Mouse (Mus musculus): ENCODE data around the gene Csrnp1. TPM values are rescaled to one million over a fixed set of nuclear protein-coding genes. Genes with fewer than 3 reads are reported as not detected.

Gene Csrnp1
- polyA plus RNA-seq (2016; fragmentation: Nextera tagmentation; extraction: Ambion mirVana), result 2.4 and 2.7 TPM in 2 replicates

GRCm38 (mm10) chr9:119984536-119985011 lies at the start of gene Csrnp1:
Csrnp1 (minus strand) TSS chr9:119984658.
- Histone ChIP-seq H3K9me3 (no peaks in the 10 kb centered on the region), H3K9ac (peak within 1 kb of the TSS; percentile 56), H3K27me3 (replicated peaks) (peaks cover 13% of the 10 kb centered on the region), H3K36me3 (no peaks in the 10 kb centered on the region), H3K4me3 (peak within 1 kb of the TSS; percentile 56), H3K27ac (no peak within 1 kb of the TSS), H3K4me2 (replicated peaks) (peak within 1 kb of the TSS; percentile 88), H3K4me1 (peaks cover 37% of the 10 kb centered on the region)
- WGBS, result 8% methylated on average over 14 of the region's 14 CpGs
- no peak for ATAC-seq (ENCODE audit: low FRiP score, low read depth)

DNA sequence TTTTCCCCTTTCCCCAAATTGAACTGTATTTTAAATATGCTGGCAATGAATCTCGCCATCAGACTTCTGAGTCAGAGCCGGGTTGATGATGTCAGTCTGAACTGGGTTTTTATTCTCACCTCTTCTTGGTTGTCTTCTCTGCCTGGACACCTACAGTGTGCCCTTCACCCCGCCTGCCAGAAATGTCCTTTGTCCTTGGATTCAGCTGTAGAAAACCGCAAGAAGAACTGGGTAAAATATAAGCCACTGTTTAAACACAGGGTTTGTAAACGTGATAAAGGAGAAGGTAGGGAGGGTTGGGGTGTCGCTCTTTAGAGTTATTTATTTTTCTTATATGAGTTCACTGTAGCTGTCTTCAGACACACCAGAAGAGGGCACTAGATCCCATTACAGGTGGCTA lies 48.3 kb upstream of the Csrnp1 start:
- Histone ChIP-seq H3K27me3 (replicated peaks) (no peaks in the 10 kb centered on the region), H3K4me2 (replicated peaks) (no peak overlapping the region), H3K36me3 (no peaks in the 10 kb centered on the region), H3K27ac (no peak overlapping the region), H3K4me3 (no peak overlapping the region), H3K9me3 (no peaks in the 10 kb centered on the region), H3K9ac (no peak overlapping the region), H3K4me1 (no peaks in the 10 kb centered on the region)
- ATAC-seq (ENCODE audit: low FRiP score, low read depth), result no peak
- 89% methylated on average over 6 of the region's 6 CpGs for WGBS

- Histone ChIP-seq H3K27ac (no peak overlapping the region), H3K27me3 (replicated peaks) (no peaks in the 10 kb centered on the region), H3K4me2 (replicated peaks) (no peak overlapping the region), H3K9me3 (no peaks in the 10 kb centered on the region), H3K4me3 (no peak overlapping the region), H3K4me1 (no peaks in the 10 kb centered on the region), H3K9ac (no peak overlapping the region), H3K36me3 (no peaks in the 10 kb centered on the region)
- no peak for ATAC-seq (ENCODE audit: low FRiP score, low read depth)
- 91% methylated on average over 10 of the region's 10 CpGs for WGBS
Observed at GRCm38 (mm10) chr9:120030421-120030820, 46.0 kb upstream of the Csrnp1 start.

DNA sequence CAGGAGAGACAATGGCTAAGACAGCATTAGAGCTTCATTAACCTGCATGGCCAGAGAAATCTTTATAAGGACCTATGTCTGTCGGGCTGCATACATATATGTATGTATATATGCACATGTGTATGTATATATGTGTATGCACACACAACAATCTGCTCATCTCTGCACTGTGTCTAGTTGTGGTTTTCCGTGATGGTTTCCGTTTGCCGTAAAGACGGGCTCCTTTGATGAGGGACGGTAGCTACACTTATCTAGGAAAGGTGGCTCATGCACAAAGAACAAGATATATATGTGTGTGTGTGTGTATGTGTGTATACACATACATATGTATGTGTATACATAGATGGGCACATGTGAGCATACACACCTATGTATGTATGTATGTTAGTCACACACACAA lies 45.4 kb upstream of the Csrnp1 start:
- H3K4me3 ChIP-seq, result no peak overlapping the region
- H3K9me3 ChIP-seq, result no peaks in the 10 kb centered on the region
- no peaks in the 10 kb centered on the region for H3K36me3 ChIP-seq
- WGBS, result 95% methylated on average over 6 of the region's 6 CpGs
- no peak overlapping the region for H3K9ac ChIP-seq
- H3K4me1 ChIP-seq, result no peaks in the 10 kb centered on the region
- no peak overlapping the region for H3K27ac ChIP-seq
- no peaks in the 10 kb centered on the region for H3K27me3 ChIP-seq (replicated peaks)
- no peak for ATAC-seq (ENCODE audit: low FRiP score, low read depth)
- H3K4me2 ChIP-seq (replicated peaks), result no peak overlapping the region

DNA sequence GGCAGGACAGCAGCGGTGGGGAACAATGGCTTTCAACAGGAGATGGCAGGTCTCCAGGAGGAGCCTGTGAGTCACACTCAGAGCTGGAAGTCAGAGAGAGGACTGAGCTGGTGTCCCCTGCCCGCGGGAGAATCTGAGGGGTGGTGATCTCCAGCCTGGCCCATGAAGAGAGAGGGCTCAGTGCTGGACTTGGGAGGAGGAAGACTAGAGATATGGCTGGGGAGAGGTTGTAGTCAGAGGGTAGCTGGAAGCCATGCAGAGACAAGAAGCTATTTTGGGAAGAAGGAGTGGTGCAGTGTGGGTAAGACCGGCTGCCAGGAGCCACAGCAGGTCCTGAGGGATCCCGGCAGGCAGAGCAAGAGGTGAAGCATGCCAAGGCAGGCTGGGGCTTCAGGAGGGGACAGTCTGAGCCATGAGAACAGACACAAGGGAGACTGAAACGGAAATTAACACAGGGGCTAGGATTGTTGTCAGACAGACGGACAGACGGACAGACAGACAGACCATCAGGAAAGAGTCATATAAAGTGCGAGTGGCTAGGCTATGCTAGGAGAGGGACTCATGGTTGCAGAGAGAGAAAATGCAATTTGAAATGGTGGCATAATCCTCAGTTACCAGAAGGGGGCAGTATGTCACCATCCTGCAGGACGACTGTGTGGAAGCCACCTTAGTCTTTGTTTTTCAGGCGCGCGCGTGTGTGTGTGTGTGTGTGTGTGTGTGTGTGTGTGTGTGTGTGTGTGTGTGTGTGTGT lies 43.1 kb upstream of the Csrnp1 start:
- 0 out of 2 replicates have a peak, but pooled peaks have one; percentile 13 for ATAC-seq (ENCODE audit: low FRiP score, low read depth)
- no peaks in the 10 kb centered on the region for H3K4me1 ChIP-seq
- no peaks in the 10 kb centered on the region for H3K9me3 ChIP-seq
- WGBS, result 32% methylated on average over 14 of the region's 14 CpGs
- H3K27me3 ChIP-seq (replicated peaks), result no peaks in the 10 kb centered on the region
- no peaks in the 10 kb centered on the region for H3K36me3 ChIP-seq
- no peak overlapping the region for H3K9ac ChIP-seq
- no peak overlapping the region for H3K4me2 ChIP-seq (replicated peaks)
- no peak overlapping the region for H3K27ac ChIP-seq
- H3K4me3 ChIP-seq, result no peak overlapping the region

- H3K4me3 ChIP-seq, result no peak overlapping the region
- no peak overlapping the region for H3K9ac ChIP-seq
- no peak overlapping the region for H3K4me2 ChIP-seq (replicated peaks)
- no peaks in the 10 kb centered on the region for H3K4me1 ChIP-seq
- H3K27ac ChIP-seq, result no peak overlapping the region
- 87% methylated on average over 5 of the region's 5 CpGs for WGBS
- H3K36me3 ChIP-seq, result no peaks in the 10 kb centered on the region
- ATAC-seq (ENCODE audit: low FRiP score, low read depth), result no peak
- no peaks in the 10 kb centered on the region for H3K9me3 ChIP-seq
- no peaks in the 10 kb centered on the region for H3K27me3 ChIP-seq (replicated peaks)
Observed at GRCm38 (mm10) chr9:120024625-120025024, 40.2 kb upstream of the Csrnp1 start.

DNA sequence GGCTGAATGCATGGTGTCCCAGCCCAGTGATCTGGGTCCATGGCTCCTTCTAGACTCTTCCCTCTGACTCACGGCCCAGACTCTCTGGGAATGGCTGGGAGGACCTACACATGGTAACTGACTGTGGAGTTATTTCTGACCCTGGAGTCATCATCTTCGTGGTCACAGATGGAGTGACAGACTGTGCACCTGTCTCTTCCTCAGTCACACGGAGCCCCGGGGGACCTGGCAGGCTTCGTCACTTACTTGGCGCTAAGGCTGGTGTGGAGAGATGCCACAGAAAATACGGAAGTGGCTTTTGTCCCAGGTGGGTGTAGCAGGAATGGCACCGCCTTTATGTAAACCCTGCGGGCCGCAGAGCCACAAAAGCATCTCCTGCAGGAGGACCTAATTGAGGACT lies 39.7 kb upstream of the Csrnp1 start:
- Histone ChIP-seq H3K4me2 (replicated peaks) (no peak overlapping the region), H3K4me3 (no peak overlapping the region), H3K9me3 (no peaks in the 10 kb centered on the region), H3K27ac (no peak overlapping the region), H3K9ac (no peak overlapping the region), H3K36me3 (no peaks in the 10 kb centered on the region), H3K4me1 (no peaks in the 10 kb centered on the region), H3K27me3 (replicated peaks) (no peaks in the 10 kb centered on the region)
- no peak for ATAC-seq (ENCODE audit: low FRiP score, low read depth)
- WGBS, result 80% methylated on average over 10 of the region's 10 CpGs

GRCm38 (mm10) chr9:120023086-120023811 lies 38.8 kb upstream of the Csrnp1 start, which contains the start of gene Xirp1:
Xirp1 (minus strand) TSS chr9:120023598.
- no peak within 1 kb of the TSS for H3K4me3 ChIP-seq
- 88% methylated on average over 18 of the region's 18 CpGs for WGBS
- no peak for ATAC-seq (ENCODE audit: low FRiP score, low read depth)

GRCm38 (mm10) chr9:120021164-120021563 lies 36.7 kb upstream of the Csrnp1 start:
- H3K4me2 ChIP-seq (replicated peaks), result no peak overlapping the region
- 73% methylated on average over 5 of the region's 5 CpGs for WGBS
- no peak overlapping the region for H3K4me3 ChIP-seq
- no peak overlapping the region for H3K9ac ChIP-seq
- H3K27me3 ChIP-seq (replicated peaks), result no peaks in the 10 kb centered on the region
- no peaks in the 10 kb centered on the region for H3K4me1 ChIP-seq
- no peak overlapping the region for H3K27ac ChIP-seq
- H3K9me3 ChIP-seq, result no peaks in the 10 kb centered on the region
- H3K36me3 ChIP-seq, result no peaks in the 10 kb centered on the region
- no peak for ATAC-seq (ENCODE audit: low FRiP score, low read depth)

More at GRCm38 (mm10) chr9:120023086-120023811, 38.8 kb upstream of the Csrnp1 start, which contains the start of gene Xirp1:
- Histone ChIP-seq H3K27me3 (replicated peaks) (no peaks in the 10 kb centered on the region), H3K27ac (no peak within 1 kb of the TSS), H3K9me3 (no peaks in the 10 kb centered on the region), H3K36me3 (no peaks in the 10 kb centered on the region), H3K9ac (no peak within 1 kb of the TSS), H3K4me1 (no peaks in the 10 kb centered on the region), H3K4me2 (replicated peaks) (no peak within 1 kb of the TSS)

- Histone ChIP-seq H3K36me3 (no peaks in the 10 kb centered on the region), H3K27me3 (replicated peaks) (no peaks in the 10 kb centered on the region), H3K4me1 (no peaks in the 10 kb centered on the region), H3K9ac (no peak overlapping the region), H3K4me2 (replicated peaks) (no peak overlapping the region), H3K27ac (no peak overlapping the region), H3K9me3 (no peaks in the 10 kb centered on the region), H3K4me3 (no peak overlapping the region)
- no peak for ATAC-seq (ENCODE audit: low FRiP score, low read depth)
- WGBS, result 50% methylated on average over 7 of the region's 7 CpGs
Observed at GRCm38 (mm10) chr9:120020285-120020890, 35.9 kb upstream of the Csrnp1 start.

GRCm38 (mm10) chr9:120016956-120017355 lies 32.5 kb upstream of the Csrnp1 start:
- H3K27me3 ChIP-seq (replicated peaks), result no peaks in the 10 kb centered on the region
- ATAC-seq (ENCODE audit: low FRiP score, low read depth), result no peak
- H3K27ac ChIP-seq, result no peak overlapping the region
- H3K9me3 ChIP-seq, result no peaks in the 10 kb centered on the region
- H3K4me1 ChIP-seq, result no peaks in the 10 kb centered on the region
- no peak overlapping the region for H3K4me2 ChIP-seq (replicated peaks)
- peak overlapping the region; percentile 13; the same call in 1 of the 2 replicates for H3K9ac ChIP-seq
- 72% methylated on average over 10 of the region's 10 CpGs for WGBS
- H3K36me3 ChIP-seq, result no peaks in the 10 kb centered on the region
- no peak overlapping the region for H3K4me3 ChIP-seq

GRCm38 (mm10) chr9:120014828-120015227 lies 30.4 kb upstream of the Csrnp1 start:
- H3K36me3 ChIP-seq, result no peaks in the 10 kb centered on the region
- no peak overlapping the region for H3K9ac ChIP-seq
- H3K4me2 ChIP-seq (replicated peaks), result no peak overlapping the region
- H3K4me1 ChIP-seq, result no peaks in the 10 kb centered on the region
- H3K9me3 ChIP-seq, result no peaks in the 10 kb centered on the region
- H3K27ac ChIP-seq, result no peak overlapping the region
- whole genome bisulfite sequencing, result 57% methylated on average over 6 of the region's 6 CpGs
- peaks cover 2% of the 10 kb centered on the region; the same call in 1 of the 2 replicates for H3K27me3 ChIP-seq (replicated peaks)
- no peak overlapping the region for H3K4me3 ChIP-seq
- no peak for ATAC-seq (ENCODE audit: low FRiP score, low read depth)
